Mouse (Mus musculus): ENCODE results near the gene Cdadc1. TPM values are rescaled to one million over a fixed set of nuclear protein-coding genes. Genes with fewer than 3 reads are reported as not detected.

Gene Cdadc1
- polyA plus RNA-seq, 1 experiment from 2014 or later = 34.1 TPM

- WGBS = 22% methylated on average over 5 of the region's 5 CpGs
- no peaks in the 10 kb centered on the region for H3K27me3 ChIP-seq
- no peaks in the 10 kb centered on the region for H3K36me3 ChIP-seq
- H3K4me2 ChIP-seq (replicated peaks) = no peak overlapping the region
- H3K4me1 ChIP-seq = no peaks in the 10 kb centered on the region
- H3K9ac ChIP-seq = no peak overlapping the region
- no peak overlapping the region for H3K27ac ChIP-seq
- no peaks in the 10 kb centered on the region for H3K9me3 ChIP-seq
- H3K4me3 ChIP-seq = no peak overlapping the region
- ATAC-seq (ENCODE audit: insufficient number of reproducible peaks, insufficient read depth, low FRiP score, low TSS enrichment) = no peak
Measured at GRCm38 (mm10) chr14:59605671-59606353, 8.1 kb upstream of the Cdadc1 start.

GRCm38 (mm10) chr14:59604002-59604645 is 6.4 kb upstream of the Cdadc1 start:
- Histone ChIP-seq H3K9ac (no peak overlapping the region), H3K4me2 (replicated peaks) (no peak overlapping the region), H3K27me3 (no peaks in the 10 kb centered on the region), H3K27ac (no peak overlapping the region), H3K9me3 (no peaks in the 10 kb centered on the region), H3K4me3 (no peak overlapping the region), H3K4me1 (no peaks in the 10 kb centered on the region), H3K36me3 (no peaks in the 10 kb centered on the region)
- ATAC-seq (ENCODE audit: insufficient number of reproducible peaks, insufficient read depth, low FRiP score, low TSS enrichment) = no peak
- 74% methylated on average over 5 of the region's 5 CpGs for WGBS

- Histone ChIP-seq H3K36me3 (0 out of 2 replicates have a peak, but pooled peaks cover 4% of the 10 kb centered on the region), H3K27ac (0 out of 2 replicates have a peak overlapping the region, but pooled peaks have one; percentile 46), H3K4me1 (peaks cover 9% of the 10 kb centered on the region; the same call in 1 of the 2 replicates), H3K4me3 (peak overlapping the region; percentile 89), H3K27me3 (no peaks in the 10 kb centered on the region), H3K4me2 (replicated peaks) (peak overlapping the region; percentile 97), H3K9me3 (no peaks in the 10 kb centered on the region), H3K9ac (peak overlapping the region; percentile 82)
- 5% methylated on average over 8 of the region's 8 CpGs for WGBS
- peak; percentile 60; the same call in 1 of the 2 replicates for ATAC-seq (ENCODE audit: insufficient number of reproducible peaks, insufficient read depth, low FRiP score, low TSS enrichment)
Measured at GRCm38 (mm10) chr14:59598260-59598627, 485 bp upstream of the Cdadc1 start.

- Histone ChIP-seq H3K36me3 (peaks cover 11% of the 10 kb centered on the region), H3K27ac (no peak overlapping the region), H3K4me3 (no peak overlapping the region), H3K4me2 (replicated peaks) (no peak overlapping the region), H3K4me1 (peaks cover 9% of the 10 kb centered on the region; the same call in 1 of the 2 replicates), H3K9ac (no peak overlapping the region), H3K9me3 (no peaks in the 10 kb centered on the region), H3K27me3 (no peaks in the 10 kb centered on the region)
- WGBS = 93% methylated on average over 3 of the region's 3 CpGs
- no peak for ATAC-seq (ENCODE audit: insufficient number of reproducible peaks, insufficient read depth, low FRiP score, low TSS enrichment)
Measured at GRCm38 (mm10) chr14:59594988-59595387, 2.8 kb downstream of the Cdadc1 start.

GRCm38 (mm10) chr14:59592593-59592992 is 5.2 kb downstream of the Cdadc1 start:
- Histone ChIP-seq H3K27ac (no peak overlapping the region), H3K4me2 (replicated peaks) (no peak overlapping the region), H3K9ac (no peak overlapping the region), H3K4me1 (peaks cover 9% of the 10 kb centered on the region; the same call in 1 of the 2 replicates), H3K27me3 (no peaks in the 10 kb centered on the region), H3K36me3 (peaks cover 31% of the 10 kb centered on the region), H3K9me3 (no peaks in the 10 kb centered on the region), H3K4me3 (no peak overlapping the region)
- 94% methylated on average over 3 of the region's 3 CpGs for WGBS
- no peak for ATAC-seq (ENCODE audit: insufficient number of reproducible peaks, insufficient read depth, low FRiP score, low TSS enrichment)

- H3K36me3 ChIP-seq = peaks cover 31% of the 10 kb centered on the region
- no peaks in the 10 kb centered on the region for H3K27me3 ChIP-seq
- ATAC-seq (ENCODE audit: insufficient number of reproducible peaks, insufficient read depth, low FRiP score, low TSS enrichment) = no peak
- no peak overlapping the region for H3K4me3 ChIP-seq
- no peak overlapping the region for H3K27ac ChIP-seq
- H3K4me1 ChIP-seq = peaks cover 5% of the 10 kb centered on the region; the same call in 1 of the 2 replicates
- no peak overlapping the region for H3K4me2 ChIP-seq (replicated peaks)
- H3K9ac ChIP-seq = no peak overlapping the region
- H3K9me3 ChIP-seq = no peaks in the 10 kb centered on the region
- 69% methylated on average over 8 of the region's 8 CpGs for WGBS
Measured at GRCm38 (mm10) chr14:59591901-59592300, 5.9 kb downstream of the Cdadc1 start.

- no peaks in the 10 kb centered on the region for H3K4me1 ChIP-seq
- H3K9ac ChIP-seq = no peak overlapping the region
- H3K36me3 ChIP-seq = peaks cover 43% of the 10 kb centered on the region
- WGBS = 78% methylated on average over 1 of the region's 1 CpGs
- no peaks in the 10 kb centered on the region for H3K9me3 ChIP-seq
- ATAC-seq (ENCODE audit: insufficient number of reproducible peaks, insufficient read depth, low FRiP score, low TSS enrichment) = no peak
- H3K4me3 ChIP-seq = no peak overlapping the region
- no peaks in the 10 kb centered on the region for H3K27me3 ChIP-seq
- no peak overlapping the region for H3K4me2 ChIP-seq (replicated peaks)
- no peak overlapping the region for H3K27ac ChIP-seq
Measured at GRCm38 (mm10) chr14:59590614-59591013, 7.1 kb downstream of the Cdadc1 start.

GRCm38 (mm10) chr14:59576385-59576784 is 21.4 kb downstream of the Cdadc1 start:
- H3K9ac ChIP-seq = no peak overlapping the region
- no peaks in the 10 kb centered on the region for H3K27me3 ChIP-seq
- H3K9me3 ChIP-seq = no peaks in the 10 kb centered on the region
- ATAC-seq (ENCODE audit: insufficient number of reproducible peaks, insufficient read depth, low FRiP score, low TSS enrichment) = no peak
- no peak overlapping the region for H3K27ac ChIP-seq
- no peak overlapping the region for H3K4me2 ChIP-seq (replicated peaks)
- H3K36me3 ChIP-seq = peaks cover 25% of the 10 kb centered on the region
- H3K4me1 ChIP-seq = no peaks in the 10 kb centered on the region
- WGBS = 86% methylated on average over 5 of the region's 5 CpGs
- H3K4me3 ChIP-seq = no peak overlapping the region

- no peak overlapping the region for H3K4me2 ChIP-seq (replicated peaks)
- no peaks in the 10 kb centered on the region for H3K9me3 ChIP-seq
- H3K9ac ChIP-seq = no peak overlapping the region
- peaks cover 20% of the 10 kb centered on the region for H3K36me3 ChIP-seq
- no peak overlapping the region for H3K4me3 ChIP-seq
- no peaks in the 10 kb centered on the region for H3K27me3 ChIP-seq
- no peak overlapping the region for H3K27ac ChIP-seq
- WGBS = 86% methylated on average over 6 of the region's 6 CpGs
- no peaks in the 10 kb centered on the region for H3K4me1 ChIP-seq
- ATAC-seq (ENCODE audit: insufficient number of reproducible peaks, insufficient read depth, low FRiP score, low TSS enrichment) = no peak
Measured at GRCm38 (mm10) chr14:59566756-59567155, 31.0 kb downstream of the Cdadc1 start.

- no peak for ATAC-seq (ENCODE audit: insufficient number of reproducible peaks, insufficient read depth, low FRiP score, low TSS enrichment)
- H3K4me2 ChIP-seq (replicated peaks) = no peak overlapping the region
- no peak overlapping the region for H3K9ac ChIP-seq
- no peak overlapping the region for H3K27ac ChIP-seq
- no peak overlapping the region for H3K4me3 ChIP-seq
- no peaks in the 10 kb centered on the region for H3K27me3 ChIP-seq
- H3K4me1 ChIP-seq = no peaks in the 10 kb centered on the region
- no peaks in the 10 kb centered on the region for H3K36me3 ChIP-seq
- no peaks in the 10 kb centered on the region for H3K9me3 ChIP-seq
- 36% methylated on average over 1 of the region's 1 CpGs for WGBS
Measured at GRCm38 (mm10) chr14:59557886-59558285, 39.9 kb downstream of the Cdadc1 start.

- Histone ChIP-seq H3K9ac (no peak overlapping the region), H3K4me1 (peaks cover under 1% of the 10 kb centered on the region; the same call in 1 of the 2 replicates), H3K36me3 (no peaks in the 10 kb centered on the region), H3K4me3 (no peak overlapping the region), H3K27me3 (no peaks in the 10 kb centered on the region), H3K9me3 (no peaks in the 10 kb centered on the region), H3K4me2 (replicated peaks) (no peak overlapping the region), H3K27ac (no peak overlapping the region)
- ATAC-seq (ENCODE audit: insufficient number of reproducible peaks, insufficient read depth, low FRiP score, low TSS enrichment) = no peak
- WGBS = 81% methylated on average over 4 of the region's 4 CpGs
Measured at GRCm38 (mm10) chr14:59557071-59557470, 40.7 kb downstream of the Cdadc1 start.

GRCm38 (mm10) chr14:59555928-59556531 is 41.7 kb downstream of the Cdadc1 start:
- no peak overlapping the region for H3K4me3 ChIP-seq
- 54% methylated on average over 13 of the region's 13 CpGs for WGBS
- no peak overlapping the region for H3K9ac ChIP-seq
- no peak overlapping the region for H3K27ac ChIP-seq
- H3K36me3 ChIP-seq = no peaks in the 10 kb centered on the region
- H3K4me2 ChIP-seq (replicated peaks) = no peak overlapping the region
- no peaks in the 10 kb centered on the region for H3K27me3 ChIP-seq
- H3K4me1 ChIP-seq = peaks cover 5% of the 10 kb centered on the region; the same call in 1 of the 2 replicates
- no peaks in the 10 kb centered on the region for H3K9me3 ChIP-seq
- no peak for ATAC-seq (ENCODE audit: insufficient number of reproducible peaks, insufficient read depth, low FRiP score, low TSS enrichment)
